Mouse (Mus musculus) CD8-positive naive resting alpha-beta T cell, adult 2 months (primary cell): ENCODE measurements around the gene Cabp4.
A peak's percentile ranks its signal among the peaks of the same experiment; 100 is the strongest.

Experiments
- DNase-seq, 2 experiments: peaks; one replicate each; pipeline ENCODE4 v3.0.0; 2022; ENCODE audit warnings: low read depth in 2 of 2, low spot score in 2 of 2

Cabp4 gene

GRCm38 (mm10) chr19:4164721-4165120, 20.9 kb upstream of the Cabp4 start:
- no peak for DNase-seq

DNA sequence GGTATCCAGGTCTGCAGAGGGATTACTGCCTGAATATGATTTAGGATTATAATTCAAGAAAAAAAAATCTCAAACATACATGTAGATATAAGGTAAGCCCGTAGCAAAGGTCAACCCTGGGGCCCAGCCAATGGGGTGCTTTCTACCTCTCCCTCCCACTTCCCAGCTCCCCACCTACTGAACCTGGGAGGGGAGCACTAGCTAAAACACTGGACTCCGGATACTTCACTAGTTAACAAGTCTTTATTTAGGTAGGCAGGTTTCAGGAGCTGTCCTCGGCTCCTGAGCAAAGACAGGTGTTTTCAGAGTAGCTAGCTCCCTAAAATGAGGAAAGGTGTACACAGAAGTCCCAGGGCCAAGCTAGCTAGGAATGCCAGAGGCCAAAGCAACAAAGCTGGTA, 20.3 kb upstream of the Cabp4 start:
- no peak for DNase-seq

DNA sequence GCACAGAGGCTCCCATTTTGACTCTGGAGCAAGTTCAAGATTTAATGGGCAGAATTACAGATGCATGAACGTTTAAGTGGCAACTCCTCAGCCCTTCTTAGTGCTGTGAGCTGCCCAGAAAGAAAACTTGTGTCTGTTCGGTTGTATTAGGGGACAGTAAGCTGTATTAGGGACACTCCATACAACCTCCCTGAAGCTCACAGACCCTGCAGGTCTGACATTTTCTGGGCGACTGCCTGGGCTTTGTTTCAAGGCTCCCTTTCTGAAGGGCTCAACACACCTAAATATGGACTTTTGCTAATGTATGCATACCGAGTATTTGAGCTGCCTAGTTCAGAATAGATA, 19.7 kb upstream of the Cabp4 start:
- no peak for DNase-seq

DNA sequence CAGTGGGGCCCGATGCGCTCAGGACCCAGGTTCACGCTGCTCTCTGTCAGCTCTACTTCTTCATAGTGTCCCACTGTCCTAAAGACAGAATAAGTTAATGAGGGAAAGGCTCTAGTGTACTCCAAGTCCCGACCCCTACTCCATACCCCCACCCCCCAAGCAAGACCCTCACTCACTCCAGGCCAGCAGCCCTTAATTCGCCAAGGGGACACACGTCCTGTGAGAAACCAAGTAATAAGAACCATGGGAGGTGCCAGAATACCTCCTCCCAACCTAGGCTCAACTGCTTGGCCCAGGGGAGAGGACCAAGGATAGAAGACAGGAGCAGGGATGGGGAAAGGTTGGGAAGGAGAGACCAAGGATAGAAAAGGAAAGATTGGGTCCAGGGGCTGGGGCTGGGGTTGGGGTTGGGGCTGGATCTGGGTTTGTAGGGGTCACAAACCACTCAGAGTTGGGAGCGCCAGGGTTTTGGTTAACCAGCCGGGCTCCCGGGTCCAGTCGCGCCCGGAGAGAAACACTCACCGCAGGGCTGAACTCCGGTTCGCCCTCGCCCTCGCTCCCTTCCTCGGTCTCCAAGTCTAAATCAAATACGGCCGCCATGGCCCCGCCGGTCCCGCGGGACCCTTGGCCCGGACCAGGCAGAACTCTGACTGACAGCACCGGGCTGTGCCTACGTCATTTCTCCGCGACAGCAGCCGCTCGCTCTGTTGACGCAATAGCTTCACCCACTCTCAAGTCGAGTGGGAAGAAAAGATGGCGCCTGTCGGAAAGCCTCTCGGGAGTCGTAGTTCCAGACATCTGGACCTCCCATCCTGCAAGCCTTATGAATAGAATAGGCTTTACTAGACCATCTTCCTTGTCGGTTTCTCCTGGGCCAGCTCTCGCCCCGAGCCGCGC, 19.1 kb upstream of the Cabp4 start, which contains the start of gene Rps6kb2:
TSS of gene Rps6kb2 (minus strand) at position 709 of the 897 bp plus-strand sequence.
- DNase-seq, result peak; percentile 88 to 95

DNA sequence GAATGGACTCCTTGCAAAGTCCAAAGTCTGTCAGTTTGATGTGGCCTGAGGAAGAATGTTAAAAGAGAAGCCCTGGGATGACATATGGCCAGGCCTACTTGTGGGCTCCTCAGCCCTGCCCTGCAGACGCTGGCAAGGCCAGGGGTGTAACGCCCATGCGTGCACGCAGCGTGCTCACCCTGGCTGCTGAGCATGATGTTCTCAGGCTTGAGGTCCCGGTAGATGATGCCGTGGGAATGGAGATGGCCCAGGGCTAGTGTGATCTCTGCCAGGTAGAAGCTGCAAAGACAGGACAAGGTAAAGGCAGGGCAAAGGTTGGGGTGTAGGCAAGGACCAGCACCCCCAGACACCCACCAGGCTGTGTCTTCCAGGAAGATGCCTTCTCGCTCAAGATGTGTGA, 15.2 kb upstream of the Cabp4 start:
- DNase-seq, result no peak

DNA sequence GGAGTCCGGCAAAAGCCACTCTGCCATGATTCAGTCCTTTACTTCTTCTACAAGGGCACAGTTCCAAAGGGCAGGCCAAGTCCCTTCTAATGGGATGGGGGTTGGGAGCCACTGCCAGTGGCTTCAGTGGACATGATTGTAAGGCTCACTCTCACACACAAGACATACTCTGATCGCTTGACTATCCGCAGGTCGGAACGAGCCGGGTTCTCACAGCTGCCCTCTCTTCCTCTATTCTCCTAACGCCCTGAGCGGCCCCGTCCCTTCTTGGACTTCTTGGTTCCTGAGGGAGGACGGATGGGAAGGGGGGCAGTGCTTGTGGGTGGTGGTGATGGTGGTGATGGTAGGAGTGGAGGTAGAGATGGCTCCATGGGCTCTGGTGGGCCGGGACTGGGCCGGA, 12.9 kb upstream of the Cabp4 start:
- no peak for DNase-seq

DNA sequence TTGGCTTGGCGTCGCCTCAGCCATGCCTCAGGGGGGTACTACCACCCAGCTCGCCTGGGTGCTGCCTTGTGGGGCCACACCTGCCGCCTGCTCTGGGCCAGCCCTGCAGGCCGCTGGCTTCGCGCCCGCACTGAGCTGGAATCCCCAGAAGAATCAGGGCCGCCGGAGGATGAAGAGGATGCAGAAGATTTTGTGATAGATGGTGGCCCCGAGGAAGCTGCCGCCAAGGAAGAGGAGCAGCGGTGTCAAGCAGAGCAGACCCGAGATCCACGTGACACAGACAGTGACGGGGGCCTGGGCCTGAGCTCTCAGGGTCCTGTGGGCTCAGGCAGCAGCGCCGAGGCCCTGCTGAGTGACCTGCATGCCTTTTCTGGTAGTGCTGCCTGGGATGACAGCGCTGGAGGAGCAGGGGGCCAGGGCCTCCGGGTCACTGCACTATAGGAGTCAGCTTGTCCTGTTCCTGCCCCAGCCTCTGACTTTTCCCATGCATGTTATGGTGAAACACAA, 12.3 kb upstream of the Cabp4 start:
- no peak for DNase-seq

GRCm38 (mm10) chr19:4155223-4156072, 11.6 kb upstream of the Cabp4 start:
- DNase-seq, result no peak

- DNase-seq, result peak; percentile 39 to 47
Measured at GRCm38 (mm10) chr19:4154437-4155222, 10.8 kb upstream of the Cabp4 start.

- no peak for DNase-seq
Measured at GRCm38 (mm10) chr19:4153232-4153654, 9.4 kb upstream of the Cabp4 start, which contains the start of gene Ptprcap. TSS of gene Ptprcap (plus strand) at chr19:4153604.

GRCm38 (mm10) chr19:4152445-4153231, 8.8 kb upstream of the Cabp4 start:
- no peak for DNase-seq

DNA sequence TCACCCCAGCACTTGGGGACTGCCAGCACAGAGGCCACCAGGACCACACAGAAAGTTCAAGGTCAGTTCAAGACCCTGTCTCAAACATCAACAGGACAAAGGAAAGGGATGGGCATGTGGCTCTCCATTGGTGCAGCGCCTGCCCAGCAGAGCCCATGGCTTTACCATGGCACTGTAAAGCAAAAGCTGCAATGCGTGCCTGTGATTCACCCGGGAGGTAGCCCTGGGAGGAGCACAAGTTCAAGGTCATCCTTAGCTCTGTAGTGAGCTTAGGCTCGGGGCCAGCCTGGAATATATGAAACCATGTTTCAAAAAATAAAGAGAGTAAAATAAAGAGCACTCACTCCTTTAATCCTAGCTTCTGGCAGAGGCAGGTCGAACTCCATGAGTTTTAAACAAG, 8.1 kb upstream of the Cabp4 start:
- DNase-seq, result no peak

DNA sequence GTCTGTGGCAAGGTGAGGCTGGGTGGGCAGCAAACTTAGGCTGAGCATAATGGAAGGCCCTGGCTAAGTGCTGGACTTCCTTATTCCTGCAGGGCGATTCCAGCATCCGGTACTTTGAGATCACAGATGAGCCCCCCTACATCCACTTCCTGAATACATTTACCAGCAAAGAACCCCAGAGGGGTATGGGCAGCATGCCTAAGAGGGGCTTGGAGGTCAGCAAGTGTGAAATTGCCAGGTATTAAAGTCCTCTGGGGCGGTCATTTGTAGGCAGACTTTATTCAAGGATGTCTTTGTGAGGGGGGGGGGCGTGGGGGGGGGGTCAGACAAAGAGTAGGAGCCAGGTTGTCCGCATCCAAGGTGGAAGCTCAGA, 7.6 kb upstream of the Cabp4 start:
- no peak for DNase-seq

DNA sequence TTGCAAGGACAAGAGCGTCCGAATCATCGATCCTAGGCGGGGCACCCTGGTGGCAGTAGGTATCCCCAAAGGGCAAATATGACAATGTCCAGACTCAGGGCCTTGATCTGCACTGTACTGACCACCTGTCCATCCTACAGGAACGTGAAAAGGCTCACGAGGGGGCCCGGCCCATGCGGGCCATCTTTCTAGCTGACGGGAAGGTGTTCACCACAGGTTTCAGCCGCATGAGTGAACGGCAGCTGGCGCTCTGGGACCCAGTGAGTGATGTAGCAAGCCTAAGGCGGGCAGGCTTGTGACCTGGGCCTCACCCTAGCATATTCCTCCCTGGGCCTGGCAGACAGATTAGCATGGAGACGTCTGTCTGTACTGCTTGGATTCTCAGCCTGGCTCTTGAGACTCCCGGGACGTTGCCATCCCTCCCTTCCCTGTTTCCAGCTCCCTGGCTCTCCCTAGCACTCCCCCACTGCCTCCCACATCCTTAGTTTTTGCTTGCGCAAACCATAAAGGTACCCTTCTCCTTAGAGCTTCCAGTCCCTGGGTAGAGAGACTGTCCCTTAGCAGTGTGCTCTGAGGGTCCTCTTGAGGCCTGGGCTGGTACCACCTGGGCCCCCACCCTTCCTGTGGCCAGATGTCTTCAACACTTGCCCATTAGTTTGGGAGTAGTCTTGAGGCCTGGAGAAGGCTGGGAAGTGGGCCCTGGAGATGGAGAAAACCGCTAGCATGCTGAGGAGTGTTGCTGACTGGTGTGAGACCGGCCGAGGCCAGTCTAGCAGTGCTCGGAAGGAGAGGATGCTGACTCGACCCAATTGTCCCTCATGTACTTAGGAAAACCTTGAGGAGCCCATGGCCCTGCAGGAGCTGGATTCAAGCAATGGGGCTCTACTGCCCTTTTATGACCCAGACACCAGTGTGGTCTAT, 7.0 kb upstream of the Cabp4 start:
- DNase-seq, result no peak

- DNase-seq, result no peak
Measured at GRCm38 (mm10) chr19:4149764-4150461, 6.1 kb upstream of the Cabp4 start.

DNA sequence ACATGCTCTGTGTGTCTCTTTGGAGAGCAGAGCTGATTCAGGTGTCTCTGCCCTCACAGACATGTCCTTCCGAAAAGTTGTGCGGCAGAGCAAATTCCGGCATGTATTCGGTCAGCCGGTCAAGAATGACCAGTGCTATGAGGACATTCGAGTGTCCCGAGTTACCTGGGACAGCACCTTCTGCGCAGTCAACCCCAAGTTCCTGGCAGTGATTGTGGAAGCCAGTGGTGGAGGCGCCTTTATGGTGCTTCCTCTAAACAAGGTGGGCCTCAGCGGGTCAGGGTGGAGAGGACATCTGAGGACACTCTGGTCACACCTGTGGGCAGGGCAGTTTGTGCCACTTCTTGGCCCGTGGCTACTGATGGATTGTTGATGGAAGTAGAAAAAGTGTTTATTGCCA, 5.5 kb upstream of the Cabp4 start:
- no peak for DNase-seq

- DNase-seq, result no peak
Measured at GRCm38 (mm10) chr19:4148819-4149218, 5.0 kb upstream of the Cabp4 start.

- peak; percentile 86 to 87 for DNase-seq
Measured at GRCm38 (mm10) chr19:4148491-4148806, 4.6 kb upstream of the Cabp4 start, which contains the start of gene Coro1b. TSS of gene Coro1b (plus strand) at chr19:4148619.
